Mouse (Mus musculus): ENCODE measurements around the gene Ccdc88b. TPM values are rescaled to one million over a fixed set of nuclear protein-coding genes. Genes with fewer than 3 reads are reported as not detected.
A peak's percentile ranks its signal among the peaks of the same experiment; 100 is the strongest.

Gene Ccdc88b
- polyA plus RNA-seq, 1 experiment from 2014 or later = 2.6 TPM

GRCm38 (mm10) chr19:6875834-6876233, 17.8 kb upstream of the Ccdc88b start:
- no peak for TF ChIP-seq EP300 (IDR thresholded peaks at IDR 0.05; ENCODE audit: low read depth)
- TF ChIP-seq CTCF (IDR thresholded peaks at IDR 0.05; ENCODE audit: low read depth) = no peak
- no peak for DNase-seq
- WGBS (ENCODE audit: insufficient replicate concordance) = 66% methylated on average over 6 of the region's 6 CpGs
- no peak overlapping the region for H3K4me3 ChIP-seq (ENCODE audit: low read depth, low read length)
- H3K9ac ChIP-seq (replicated peaks) = no peak overlapping the region
- H3K27ac ChIP-seq (ENCODE audit: low read depth) = no peak overlapping the region
- no peaks in the 10 kb centered on the region for H3K27me3 ChIP-seq (ENCODE audit: insufficient read depth, low read length)
- H3K4me2 ChIP-seq (ENCODE audit: low read depth, low read length) = no peak overlapping the region
- no peaks in the 10 kb centered on the region for H3K36me3 ChIP-seq (replicated peaks; ENCODE audit: insufficient read depth, low read length)
- ATAC-seq = no peak
- peaks cover 9% of the 10 kb centered on the region for H3K4me1 ChIP-seq (ENCODE audit: insufficient read depth)
- H3K9me3 ChIP-seq (ENCODE audit: low read length) = no peaks in the 10 kb centered on the region

- no peak for TF ChIP-seq EP300 (IDR thresholded peaks at IDR 0.05; ENCODE audit: low read depth)
- no peak for ATAC-seq
- no peak overlapping the region for H3K4me3 ChIP-seq (ENCODE audit: low read depth, low read length)
- no peak overlapping the region for H3K4me2 ChIP-seq (ENCODE audit: low read depth, low read length)
- peaks cover 13% of the 10 kb centered on the region for H3K4me1 ChIP-seq (ENCODE audit: insufficient read depth)
- WGBS (ENCODE audit: insufficient replicate concordance) = 62% methylated on average over 1 of the region's 1 CpGs
- H3K27me3 ChIP-seq (ENCODE audit: insufficient read depth, low read length) = no peaks in the 10 kb centered on the region
- DNase-seq = no peak
- H3K36me3 ChIP-seq (replicated peaks; ENCODE audit: insufficient read depth, low read length) = no peaks in the 10 kb centered on the region
- no peak overlapping the region for H3K9ac ChIP-seq (replicated peaks)
- no peaks in the 10 kb centered on the region for H3K9me3 ChIP-seq (ENCODE audit: low read length)
- H3K27ac ChIP-seq (ENCODE audit: low read depth) = no peak overlapping the region
These were observed 16.2 kb upstream of the Ccdc88b start for GRCm38 (mm10) chr19:6874257-6874656.

GRCm38 (mm10) chr19:6872701-6873100, 14.7 kb upstream of the Ccdc88b start:
- no peak overlapping the region for H3K9ac ChIP-seq (replicated peaks)
- no peak overlapping the region for H3K4me2 ChIP-seq (ENCODE audit: low read depth, low read length)
- H3K27ac ChIP-seq (ENCODE audit: low read depth) = no peak overlapping the region; the same call in 1 of the 2 replicates
- 51% methylated on average over 3 of the region's 3 CpGs for WGBS (ENCODE audit: insufficient replicate concordance)
- peaks cover 16% of the 10 kb centered on the region for H3K4me1 ChIP-seq (ENCODE audit: insufficient read depth)
- H3K9me3 ChIP-seq (ENCODE audit: low read length) = no peaks in the 10 kb centered on the region
- no peaks in the 10 kb centered on the region for H3K27me3 ChIP-seq (ENCODE audit: insufficient read depth, low read length)
- no peak overlapping the region for H3K4me3 ChIP-seq (ENCODE audit: low read depth, low read length)
- no peak for TF ChIP-seq EP300 (IDR thresholded peaks at IDR 0.05; ENCODE audit: low read depth)
- no peak for TF ChIP-seq CTCF (IDR thresholded peaks at IDR 0.05; ENCODE audit: low read depth)
- H3K36me3 ChIP-seq (replicated peaks; ENCODE audit: insufficient read depth, low read length) = no peaks in the 10 kb centered on the region
- ATAC-seq (no peak), DNase-seq (no peak)

- peaks cover 16% of the 10 kb centered on the region for H3K4me1 ChIP-seq (ENCODE audit: insufficient read depth)
- H3K4me2 ChIP-seq (ENCODE audit: low read depth, low read length) = peak overlapping the region; percentile 22; the same call in 1 of the 2 replicates
- no peak overlapping the region for H3K4me3 ChIP-seq (ENCODE audit: low read depth, low read length)
- H3K27ac ChIP-seq (ENCODE audit: low read depth) = peak overlapping the region; percentile 75
- peak; percentile 79 for TF ChIP-seq CTCF (IDR thresholded peaks at IDR 0.05; ENCODE audit: low read depth)
- TF ChIP-seq EP300 (IDR thresholded peaks at IDR 0.05; ENCODE audit: low read depth) = no peak
- no peaks in the 10 kb centered on the region for H3K9me3 ChIP-seq (ENCODE audit: low read length)
- no peak overlapping the region for H3K9ac ChIP-seq (replicated peaks)
- no peaks in the 10 kb centered on the region for H3K36me3 ChIP-seq (replicated peaks; ENCODE audit: insufficient read depth, low read length)
- WGBS (ENCODE audit: insufficient replicate concordance) = 39% methylated on average over 5 of the region's 5 CpGs
- peak; percentile 63 for ATAC-seq
- peak; percentile 58 for DNase-seq
- no peaks in the 10 kb centered on the region for H3K27me3 ChIP-seq (ENCODE audit: insufficient read depth, low read length)
These were observed 13.7 kb upstream of the Ccdc88b start for GRCm38 (mm10) chr19:6871574-6872271.

- H3K9me3 ChIP-seq (ENCODE audit: low read length) = no peaks in the 10 kb centered on the region
- H3K4me3 ChIP-seq (ENCODE audit: low read depth, low read length) = peak overlapping the region; percentile 53
- peak overlapping the region; percentile 72 for H3K9ac ChIP-seq (replicated peaks)
- TF ChIP-seq EP300 (IDR thresholded peaks at IDR 0.05; ENCODE audit: low read depth) = no peak
- no peak for TF ChIP-seq CTCF (IDR thresholded peaks at IDR 0.05; ENCODE audit: low read depth)
- 3% methylated on average over 5 of the region's 5 CpGs for WGBS (ENCODE audit: insufficient replicate concordance)
- H3K27me3 ChIP-seq (ENCODE audit: insufficient read depth, low read length) = no peaks in the 10 kb centered on the region
- H3K4me2 ChIP-seq (ENCODE audit: low read depth, low read length) = peak overlapping the region; percentile 78
- H3K4me1 ChIP-seq (ENCODE audit: insufficient read depth) = peaks cover 16% of the 10 kb centered on the region
- peak; percentile 69 for DNase-seq
- peak overlapping the region; percentile 85 for H3K27ac ChIP-seq (ENCODE audit: low read depth)
- ATAC-seq = peak; percentile 77
- H3K36me3 ChIP-seq (replicated peaks; ENCODE audit: insufficient read depth, low read length) = no peaks in the 10 kb centered on the region
These were observed 11.3 kb upstream of the Ccdc88b start for GRCm38 (mm10) chr19:6869355-6869754.

GRCm38 (mm10) chr19:6861451-6861850, 3.4 kb upstream of the Ccdc88b start:
- 0 out of 2 replicates have a peak overlapping the region, but pooled peaks have one; percentile 66 for H3K27ac ChIP-seq (ENCODE audit: low read depth)
- no peak for ATAC-seq
- WGBS (ENCODE audit: insufficient replicate concordance) = 89% methylated on average over 4 of the region's 4 CpGs
- no peaks in the 10 kb centered on the region for H3K9me3 ChIP-seq (ENCODE audit: low read length)
- H3K9ac ChIP-seq (replicated peaks) = no peak overlapping the region
- H3K27me3 ChIP-seq (ENCODE audit: insufficient read depth, low read length) = no peaks in the 10 kb centered on the region
- TF ChIP-seq EP300 (IDR thresholded peaks at IDR 0.05; ENCODE audit: low read depth) (no peak), CTCF (IDR thresholded peaks at IDR 0.05; ENCODE audit: low read depth) (no peak)
- H3K4me2 ChIP-seq (ENCODE audit: low read depth, low read length) = no peak overlapping the region
- no peak overlapping the region for H3K4me3 ChIP-seq (ENCODE audit: low read depth, low read length)
- H3K4me1 ChIP-seq (ENCODE audit: insufficient read depth) = peaks cover 9% of the 10 kb centered on the region; the same call in 1 of the 2 replicates
- H3K36me3 ChIP-seq (replicated peaks; ENCODE audit: insufficient read depth, low read length) = no peaks in the 10 kb centered on the region
- no peak for DNase-seq

All from liver, postnatal 0 days (tissue).